Mouse (Mus musculus): ENCODE measurements around the gene Lmx1a.

Gene Lmx1a

GRCm38 (mm10) chr1:167781787-167782484 is 92.9 kb downstream of the Lmx1a start:
- peak; percentile 70 for DNase-seq (ENCODE audit: extremely low spot score, low spot score)

DNA sequence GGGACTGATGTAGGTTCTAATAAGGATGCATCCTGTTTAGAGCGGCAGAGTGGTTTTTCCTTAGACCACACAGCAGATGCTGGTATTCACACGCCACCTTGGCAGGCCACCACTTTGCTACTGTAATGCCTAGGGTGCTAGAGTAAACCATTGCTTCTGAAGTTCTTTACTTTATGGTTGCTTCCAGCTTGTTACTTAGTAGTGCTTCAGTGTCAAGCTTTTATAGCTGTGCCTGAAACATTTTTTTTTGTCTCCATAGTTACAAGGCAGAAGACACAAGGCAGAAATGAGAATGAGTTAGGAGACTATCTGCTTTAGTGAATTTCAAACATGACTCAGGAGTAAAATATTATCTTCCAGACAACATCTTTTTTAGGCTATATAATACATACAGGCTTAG is 95.0 kb downstream of the Lmx1a start:
- DNase-seq (ENCODE audit: extremely low spot score, low spot score): no peak

DNA sequence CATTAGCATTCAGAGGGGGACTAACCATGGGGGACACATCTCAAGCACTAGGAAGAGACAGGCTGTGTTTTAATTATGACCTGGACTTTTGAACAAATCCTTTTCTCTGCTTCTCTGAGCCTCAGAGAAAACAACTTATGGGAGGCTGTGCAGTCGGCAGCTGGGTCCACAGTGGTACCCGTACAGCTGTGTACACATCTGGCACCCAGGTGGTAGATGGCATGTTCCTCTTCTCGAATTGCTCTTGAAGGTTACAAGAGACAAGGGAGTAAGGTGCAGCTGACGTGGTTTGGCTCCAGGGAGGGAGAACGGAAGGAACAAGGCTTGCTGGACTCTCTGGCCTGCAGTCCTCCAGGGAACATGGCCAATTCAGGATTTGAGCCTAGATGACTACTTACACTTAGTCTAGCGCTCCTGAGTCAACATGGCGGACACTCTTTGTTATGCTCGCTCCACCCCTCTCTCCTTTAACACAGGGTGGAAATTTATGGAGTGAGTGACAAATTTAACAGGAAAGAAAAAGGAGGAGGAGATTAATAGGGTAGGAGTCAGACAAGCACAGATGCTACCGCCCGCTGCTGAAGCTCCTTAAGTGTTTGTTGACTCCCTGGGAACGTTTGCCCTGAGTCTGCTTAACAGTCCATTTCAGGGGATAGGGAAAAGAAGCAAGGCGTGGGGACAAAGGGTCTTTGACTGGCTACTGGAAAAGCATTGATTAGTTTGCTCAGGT is 99.8 kb downstream of the Lmx1a start:
- peak; percentile 48 for DNase-seq (ENCODE audit: extremely low spot score, low spot score)

DNA sequence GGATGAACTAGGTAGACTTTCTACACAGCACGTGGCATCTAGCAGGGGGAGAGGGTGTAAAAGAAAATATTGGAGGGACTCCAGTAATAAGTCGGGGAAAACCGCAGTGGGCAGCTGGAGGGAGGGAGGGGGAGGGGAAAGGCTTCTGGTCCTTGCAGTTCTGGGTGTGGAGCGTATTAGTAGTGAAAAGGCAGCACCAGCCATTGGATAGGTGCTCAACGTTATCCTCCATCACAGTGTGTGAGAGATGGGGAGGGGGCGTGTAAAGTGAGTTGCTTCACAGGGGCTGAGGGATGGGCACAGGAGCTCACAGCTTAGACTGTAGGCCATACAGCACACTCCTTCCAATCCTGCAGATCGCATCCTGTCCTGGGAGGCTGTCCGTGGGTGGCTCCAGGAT is 100.4 kb downstream of the Lmx1a start:
- no peak for DNase-seq (ENCODE audit: extremely low spot score, low spot score)

GRCm38 (mm10) chr1:167790688-167791087 is 101.7 kb downstream of the Lmx1a start:
- DNase-seq (ENCODE audit: extremely low spot score, low spot score): no peak

DNA sequence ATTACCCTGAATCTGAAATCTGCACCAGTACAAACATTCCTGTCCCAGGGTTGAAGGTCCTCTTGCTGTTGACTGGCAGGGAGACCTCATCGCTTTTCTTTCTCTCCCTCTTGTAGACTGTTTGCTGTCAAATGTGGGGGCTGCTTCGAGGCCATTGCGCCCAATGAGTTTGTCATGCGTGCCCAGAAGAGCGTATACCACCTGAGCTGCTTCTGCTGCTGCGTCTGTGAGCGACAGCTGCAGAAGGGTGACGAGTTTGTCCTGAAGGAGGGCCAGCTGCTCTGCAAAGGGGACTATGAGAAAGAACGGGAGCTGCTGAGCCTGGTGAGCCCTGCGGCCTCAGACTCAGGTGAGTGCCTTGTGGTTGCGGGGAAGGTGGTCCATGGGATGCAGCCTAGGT is 102.2 kb downstream of the Lmx1a start:
- DNase-seq (ENCODE audit: extremely low spot score, low spot score): no peak

DNA sequence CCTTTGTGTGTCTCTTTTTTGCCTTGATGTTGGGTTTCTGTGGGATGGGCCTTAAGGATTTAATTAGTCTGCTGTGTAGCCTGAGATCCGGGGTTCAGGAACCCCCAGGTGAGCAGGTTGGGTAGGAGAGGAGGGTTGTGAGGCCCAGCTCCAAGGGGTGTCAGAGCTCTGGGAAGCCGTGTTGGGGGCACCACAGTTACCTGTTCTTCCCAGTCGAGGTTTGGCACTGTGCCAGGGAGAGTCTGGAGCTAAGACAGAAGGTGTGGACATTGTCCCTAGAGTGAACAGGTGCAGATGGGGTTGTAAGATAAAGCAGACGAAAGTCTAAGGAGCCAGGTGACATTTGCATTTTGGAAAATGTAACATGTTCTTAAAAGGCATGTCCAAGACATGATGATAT is 112.9 kb downstream of the Lmx1a start:
- DNase-seq (ENCODE audit: extremely low spot score, low spot score): no peak

DNA sequence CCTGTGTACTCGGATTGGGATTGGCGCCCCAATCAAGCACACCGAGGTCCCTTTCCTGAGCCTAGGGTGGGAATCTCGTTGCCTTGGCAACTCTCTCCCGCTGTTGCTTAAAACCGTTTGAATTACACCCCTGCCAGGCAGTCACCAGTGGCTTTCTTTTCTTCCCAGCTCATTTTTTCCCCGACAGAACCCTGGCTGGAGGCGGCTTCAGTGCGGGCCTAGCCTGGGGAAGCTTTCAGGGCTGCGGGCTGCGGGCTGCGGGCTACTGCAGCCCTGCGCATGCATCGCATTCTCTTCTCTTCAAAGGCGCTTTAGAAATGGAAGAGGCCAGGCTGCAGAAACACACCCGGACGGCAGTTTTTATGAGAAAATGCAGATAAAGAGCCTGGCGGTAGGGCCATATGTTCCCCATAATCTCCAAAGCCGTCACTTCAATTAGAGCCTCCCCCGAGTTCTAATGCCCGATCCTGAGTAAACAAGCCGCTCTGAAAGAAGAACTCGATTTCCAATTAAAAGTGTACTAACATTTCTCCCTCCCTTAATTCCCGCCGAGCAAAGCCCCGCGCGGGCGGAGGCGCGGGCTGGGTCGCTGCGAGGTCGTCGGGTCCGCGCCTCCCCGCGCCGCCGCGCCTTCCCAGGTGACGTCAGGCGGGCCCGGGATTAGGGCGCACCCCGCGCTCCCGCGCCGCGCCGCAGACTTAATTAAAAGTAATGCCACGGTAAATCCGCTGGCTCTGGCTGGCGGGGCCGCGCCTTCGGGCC is 113.7 kb downstream of the Lmx1a start:
- peak; percentile 69 for DNase-seq (ENCODE audit: extremely low spot score, low spot score)

GRCm38 (mm10) chr1:167803351-167803981 is 114.4 kb downstream of the Lmx1a start:
- DNase-seq (ENCODE audit: extremely low spot score, low spot score): no peak

DNA sequence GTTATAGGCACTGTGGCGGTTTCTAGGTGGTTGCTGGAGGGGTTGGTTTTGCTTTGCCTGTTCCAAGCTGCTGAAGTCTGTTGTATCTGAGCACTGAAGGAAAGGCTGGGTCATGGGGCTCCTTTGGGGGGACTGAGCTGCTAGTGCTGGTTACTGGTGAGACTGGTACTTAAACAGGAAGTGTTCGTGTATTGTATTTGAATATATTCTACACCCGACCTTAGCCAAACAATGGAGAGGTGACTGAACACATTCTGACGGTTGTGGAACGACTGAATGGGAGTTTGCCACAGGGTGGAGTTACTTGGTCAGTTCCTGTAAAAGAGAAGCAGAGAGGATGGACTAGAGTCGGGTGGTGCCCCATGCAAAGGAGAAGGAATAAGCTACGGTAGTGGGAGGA is 115.8 kb downstream of the Lmx1a start:
- DNase-seq (ENCODE audit: extremely low spot score, low spot score): no peak

DNA sequence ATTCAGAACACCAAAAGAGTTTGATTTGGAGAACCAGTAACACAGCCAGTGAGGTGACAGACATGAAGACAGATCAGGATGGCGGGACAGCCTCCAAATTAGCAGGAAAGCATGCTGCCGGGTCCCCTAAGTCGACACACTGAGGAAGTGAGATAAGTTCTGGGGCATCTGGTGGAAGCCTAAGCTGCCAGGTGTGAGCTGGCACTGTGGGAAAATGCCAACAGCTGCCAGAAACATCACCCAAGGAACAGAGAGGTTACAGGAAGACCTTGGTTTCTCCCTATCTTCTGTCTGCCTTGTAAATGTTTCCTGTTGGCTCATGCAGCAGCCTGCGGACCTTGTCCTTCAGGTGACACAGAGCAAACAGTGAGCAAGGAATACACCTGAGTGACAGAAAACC is 122.1 kb downstream of the Lmx1a start:
- no peak for DNase-seq (ENCODE audit: extremely low spot score, low spot score)

DNA sequence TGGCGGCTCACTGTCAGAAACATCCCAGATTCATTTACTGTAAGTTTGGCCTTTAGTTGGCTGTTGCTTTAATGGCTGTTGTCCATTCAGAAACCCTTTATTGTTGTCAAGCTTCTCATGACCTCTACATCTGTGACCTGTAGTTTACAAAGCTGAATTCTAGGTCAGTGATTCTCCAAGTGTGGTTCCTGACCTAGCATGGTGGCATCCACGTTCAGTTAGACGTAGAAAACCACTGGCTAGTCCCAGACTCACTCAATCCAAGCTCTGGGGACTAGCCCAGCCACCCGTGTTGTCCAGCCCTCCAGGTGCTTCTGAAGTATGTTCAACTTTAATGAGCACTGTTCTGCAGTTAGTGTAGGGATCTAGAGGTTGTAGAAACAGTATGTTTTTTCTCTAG is 126.1 kb downstream of the Lmx1a start:
- no peak for DNase-seq (ENCODE audit: extremely low spot score, low spot score)

- DNase-seq (ENCODE audit: extremely low spot score, low spot score): no peak
These were observed 128.0 kb downstream of the Lmx1a start for GRCm38 (mm10) chr1:167817028-167817427.

DNA sequence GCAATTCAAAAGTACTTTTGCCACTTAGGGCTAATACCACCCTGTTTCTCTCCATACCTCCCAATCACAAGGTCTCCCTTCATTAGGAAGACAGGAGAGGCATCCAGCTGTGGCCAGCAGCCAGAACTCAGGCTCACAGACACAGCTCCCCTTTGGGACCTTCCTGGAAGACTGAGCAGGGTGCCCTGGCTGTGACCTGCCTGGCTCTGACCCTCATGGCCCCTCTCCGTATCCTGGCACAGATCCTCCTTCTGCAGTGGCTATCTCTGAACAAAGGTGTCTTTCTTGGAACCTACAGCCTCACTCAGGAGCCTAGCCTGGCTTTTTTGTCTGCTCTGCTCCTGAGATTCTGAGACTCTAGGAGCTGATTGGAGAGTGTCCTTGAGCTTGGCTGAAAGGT is 128.6 kb downstream of the Lmx1a start:
- DNase-seq (ENCODE audit: extremely low spot score, low spot score): no peak

DNA sequence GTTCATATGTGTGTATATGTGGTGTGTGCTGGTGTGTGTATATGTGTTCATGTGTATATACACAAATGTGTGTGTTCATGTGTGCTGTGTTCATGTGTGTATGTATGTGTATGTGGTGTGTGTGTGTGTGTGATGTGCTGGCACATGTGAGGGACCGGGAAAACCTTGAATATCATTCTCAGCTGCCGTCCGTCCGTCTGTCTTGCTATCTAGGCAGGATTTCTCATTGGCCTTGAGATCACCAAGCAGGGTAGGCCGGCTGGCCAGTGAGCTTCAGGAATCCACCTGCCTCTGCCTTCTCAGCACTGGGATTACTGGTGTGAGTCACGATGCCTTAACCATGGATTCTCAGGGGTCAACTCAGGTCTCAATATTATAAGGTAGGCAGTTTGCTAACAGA is 131.0 kb downstream of the Lmx1a start:
- no peak for DNase-seq (ENCODE audit: extremely low spot score, low spot score)

- DNase-seq (ENCODE audit: extremely low spot score, low spot score): no peak
These were observed 132.1 kb downstream of the Lmx1a start for GRCm38 (mm10) chr1:167821125-167821524.

DNA sequence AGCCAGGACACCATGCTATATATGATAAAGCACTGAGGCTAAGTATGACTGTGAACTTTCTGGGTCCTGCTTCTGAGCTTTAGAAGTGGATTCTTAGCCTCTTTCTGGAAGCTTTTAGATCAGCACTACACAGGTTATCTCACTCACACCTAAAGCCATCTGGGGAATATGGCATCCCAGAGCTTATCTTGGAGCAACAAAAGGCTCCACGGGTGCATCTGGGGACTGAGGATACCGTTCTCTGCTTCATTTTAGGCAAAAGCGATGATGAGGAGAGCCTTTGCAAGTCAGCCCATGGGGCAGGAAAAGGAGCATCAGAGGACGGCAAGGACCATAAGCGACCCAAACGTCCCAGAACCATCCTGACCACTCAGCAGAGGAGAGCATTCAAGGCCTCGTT is 141.3 kb downstream of the Lmx1a start:
- no peak for DNase-seq (ENCODE audit: extremely low spot score, low spot score)

DNA sequence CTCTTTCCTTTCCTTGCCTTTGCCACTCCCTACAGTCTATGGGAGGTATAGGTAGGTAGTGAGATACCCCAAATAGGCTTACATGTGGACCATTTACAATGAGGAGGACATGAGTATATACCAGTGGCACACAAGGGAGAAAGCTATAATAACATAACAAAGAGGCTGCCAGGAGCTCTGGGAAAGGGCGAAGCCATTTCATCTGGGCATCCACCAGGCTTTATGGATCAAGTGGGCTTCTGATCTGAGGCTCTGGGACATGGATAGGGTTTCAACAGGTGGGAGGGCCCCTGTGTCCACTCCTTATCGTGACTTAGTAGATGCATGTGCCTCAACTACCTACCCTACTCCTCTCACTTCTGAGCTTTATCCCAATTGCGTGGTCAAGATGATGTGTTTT is 142.6 kb downstream of the Lmx1a start:
- no peak for DNase-seq (ENCODE audit: extremely low spot score, low spot score)

DNA sequence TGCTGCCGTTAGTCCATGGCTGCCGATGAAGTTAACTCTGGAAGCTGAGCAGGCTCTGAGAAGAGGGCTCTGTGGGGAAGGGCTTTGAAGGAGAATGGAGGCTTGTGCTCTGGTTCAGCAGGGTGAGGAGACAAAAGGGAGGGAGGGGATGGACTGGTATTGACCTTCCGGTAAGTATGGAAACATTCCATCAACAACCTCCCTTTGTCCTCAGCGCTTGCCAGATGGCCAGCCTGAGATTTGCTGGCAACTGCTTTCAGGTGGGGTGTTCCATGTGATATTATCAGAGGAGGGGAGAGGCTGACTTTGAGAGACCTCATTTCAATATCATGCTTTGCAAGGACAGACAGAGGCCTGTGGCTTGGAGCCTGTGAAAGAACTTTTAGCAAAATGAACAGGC is 165.8 kb downstream of the Lmx1a start:
- DNase-seq (ENCODE audit: extremely low spot score, low spot score): peak; percentile 21

DNA sequence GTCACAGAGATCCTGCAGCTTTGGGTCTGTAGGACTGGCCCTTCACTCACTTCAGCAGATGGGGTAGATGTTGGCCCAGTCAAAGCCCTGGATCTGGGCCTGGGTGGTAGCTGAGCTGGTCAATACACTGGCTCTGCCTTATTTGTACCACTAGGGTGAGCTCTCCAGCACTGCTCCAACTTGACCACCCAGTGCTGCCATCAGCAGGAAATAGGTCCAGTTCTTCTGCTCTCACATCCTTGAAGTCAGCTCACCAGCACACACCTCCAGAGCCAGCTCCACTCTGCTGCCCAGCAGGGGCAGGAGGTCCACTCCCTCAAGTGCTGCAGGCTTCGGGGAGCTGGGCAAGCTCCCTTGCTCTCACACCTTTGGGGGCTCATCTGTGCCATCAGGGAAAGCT is 183.0 kb downstream of the Lmx1a start:
- DNase-seq (ENCODE audit: extremely low spot score, low spot score): no peak

DNA sequence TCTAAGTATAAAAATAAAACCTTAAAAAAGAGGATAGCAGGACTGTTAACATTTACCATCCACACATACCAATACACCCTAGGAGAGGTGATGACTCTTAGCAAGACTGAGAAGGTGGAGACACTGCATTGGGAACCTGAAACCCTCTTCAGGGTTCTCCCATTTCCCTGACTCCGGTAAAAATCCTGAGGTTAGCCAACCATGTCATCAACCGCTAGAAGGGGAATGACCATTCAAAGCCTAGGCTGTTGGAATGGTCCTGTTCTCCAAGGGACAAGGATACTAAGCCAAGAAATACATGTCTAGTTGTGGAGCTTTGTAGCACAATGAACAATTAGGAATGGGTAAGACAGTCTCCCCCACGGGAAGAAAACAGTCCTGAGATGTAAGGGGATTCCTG is 185.1 kb downstream of the Lmx1a start:
- DNase-seq (ENCODE audit: extremely low spot score, low spot score): no peak

DNA sequence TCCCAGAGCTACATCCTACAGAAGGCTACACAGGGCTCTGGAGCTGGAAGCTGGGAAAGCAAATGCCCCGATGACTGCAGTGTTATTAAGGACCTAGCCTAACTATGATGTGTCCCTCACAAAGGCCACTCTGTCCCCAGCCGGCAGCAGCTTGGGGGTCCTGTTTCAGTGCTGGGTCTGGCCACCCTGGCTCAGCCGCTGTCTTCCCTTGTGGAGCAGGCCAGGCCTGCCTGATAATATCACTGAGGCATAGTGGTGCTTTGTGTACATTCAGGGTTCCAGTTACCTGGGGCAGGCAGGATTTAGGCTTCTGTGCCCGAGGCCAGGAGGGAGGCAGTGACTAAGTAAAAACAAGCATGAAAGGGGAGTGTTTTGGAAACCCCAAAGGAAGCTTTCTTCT is 188.9 kb downstream of the Lmx1a start:
- no peak for DNase-seq (ENCODE audit: extremely low spot score, low spot score)

Measured in neural tube, embryonic 10.5 days (tissue).